Mouse (Mus musculus): ENCODE results near the gene Atp8b3.

DNA sequence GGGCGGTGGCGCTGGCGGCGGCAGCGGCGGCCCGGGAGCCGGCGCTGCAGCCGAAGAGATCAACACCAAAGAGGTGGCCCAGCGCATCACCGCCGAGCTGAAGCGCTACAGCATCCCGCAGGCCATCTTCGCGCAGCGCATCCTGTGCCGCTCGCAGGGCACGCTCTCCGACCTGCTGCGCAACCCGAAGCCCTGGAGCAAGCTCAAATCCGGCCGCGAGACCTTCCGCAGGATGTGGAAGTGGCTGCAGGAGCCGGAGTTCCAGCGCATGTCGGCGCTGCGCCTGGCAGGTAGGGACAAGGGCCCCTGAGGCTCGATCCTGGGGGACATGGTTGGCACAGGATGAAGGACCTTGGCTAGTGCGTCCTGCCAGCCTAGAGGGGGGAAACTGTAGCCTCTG, 43.0 kb downstream of the Atp8b3 start:
- TF ChIP-seq TAL1 (conservative IDR thresholded peaks at IDR 0.05; ENCODE audit: low read depth, low read length) = no peak
- TF ChIP-seq CTCF (IDR thresholded peaks at IDR 0.05; ENCODE audit: low read depth, low read length) = no peak
- no peak for TF ChIP-seq POLR2AphosphoS5 (IDR thresholded peaks at IDR 0.05; ENCODE audit: insufficient replicate concordance, low read depth, low read length)
- TF ChIP-seq GATA1 (IDR thresholded peaks at IDR 0.05; ENCODE audit: borderline replicate concordance, low read length) = no peak
